ENCODE assay signal across 8 mouse cellular contexts in genomic region chr2:120976990-120977925, GRCm38 (mm10). TPM values are rescaled to one million over a fixed set of nuclear protein-coding genes. Genes with fewer than 3 reads are reported as not detected.
DNase-seq lines count a peak whose midpoint lies in the region; ATAC-seq and TF ChIP-seq lines count a peak whose summit lies in the region.

TSS of gene Tmem62 (plus strand) at chr2:120977017.

- dilution Hi-C loops in CH12.LX (cut with MboI; ENCODE audit: extremely low pct_ligation_motif_present, extremely low pct_unique_long_range_greater_than_20kb, low sequenced_read_pairs) = no loop called here

- H3K9ac ChIP-seq in CH12.LX (ENCODE audit: insufficient read depth, low read depth) = peak within 1 kb of the TSS; percentile 27
- H3K9ac ChIP-seq in heart, embryonic 13.5 days = peak within 1 kb of the TSS; percentile 91
- peak within 1 kb of the TSS; percentile 82 for H3K9ac ChIP-seq in kidney, postnatal 0 days (ENCODE audit: low read depth, low read length)
- peak within 1 kb of the TSS; percentile 90 for H3K9ac ChIP-seq in liver, embryonic 13.5 days
- H3K9ac ChIP-seq in stomach, embryonic 15.5 days = peak within 1 kb of the TSS; percentile 84

- peak within 1 kb of the TSS; percentile 95 for H3K4me2 ChIP-seq in CH12.LX (ENCODE audit: insufficient read depth, low read depth, poor library complexity, severe bottlenecking)
- H3K4me2 ChIP-seq in heart, embryonic 13.5 days = peak within 1 kb of the TSS; percentile 94
- H3K4me2 ChIP-seq in kidney, postnatal 0 days (ENCODE audit: low read length) = peak within 1 kb of the TSS; percentile 95
- H3K4me2 ChIP-seq in liver, embryonic 13.5 days = peak within 1 kb of the TSS; percentile 87
- H3K4me2 ChIP-seq in stomach, embryonic 15.5 days = peak within 1 kb of the TSS; percentile 96

- ATAC-seq in heart, embryonic 13.5 days (ENCODE audit: extremely low read depth, insufficient number of reproducible peaks, low FRiP score, low TSS enrichment) = peak; percentile 83
- peak; percentile 85 for ATAC-seq in kidney, postnatal 0 days (replicated peaks; ENCODE audit: low FRiP score, low read depth)
- ATAC-seq in liver, embryonic 13.5 days (ENCODE audit: low read depth) = peak; percentile 84
- peak; percentile 81 for ATAC-seq in stomach, embryonic 15.5 days (ENCODE audit: insufficient read depth, low FRiP score, low read depth)

- H3K36me3 ChIP-seq in CH12.LX (replicated peaks in 1 of 2; ENCODE audit: control insufficient read depth in 1 of 2, insufficient read depth in 1 of 2, low read length in 1 of 2) = peaks cover 0 to 2% of the 10 kb centered on the region in 2 experiments
- no peaks in the 10 kb centered on the region for H3K36me3 ChIP-seq in forebrain, embryonic 10.5 days (replicated peaks)
- H3K36me3 ChIP-seq in heart, embryonic 13.5 days = no peaks in the 10 kb centered on the region
- H3K36me3 ChIP-seq in kidney, postnatal 0 days (ENCODE audit: insufficient read depth, low read length) = no peaks in the 10 kb centered on the region
- H3K36me3 ChIP-seq in liver, embryonic 13.5 days = no peaks in the 10 kb centered on the region
- H3K36me3 ChIP-seq in stomach, embryonic 15.5 days = no peaks in the 10 kb centered on the region

- peak in 1 of 2 experiments; percentile 42; a peak in 2 of 4 replicates for TF ChIP-seq CTCF in CH12.LX (conservative IDR thresholded peaks at IDR 0.05 in 1 of 2, IDR thresholded peaks at IDR 0.05 in 1 of 2; ENCODE audit: low read depth in 2 of 2, low read length in 2 of 2)
- TF ChIP-seq CTCF in kidney, postnatal 0 days (IDR thresholded peaks at IDR 0.05; ENCODE audit: low read depth) = peak; percentile 54

- in situ Hi-C loops in CH12.LX (cut with MboI; ENCODE audit: low pct_ligation_motif_present, low pct_unique_long_range_greater_than_20kb, low sequenced_read_pairs) = no loop called here

- TF ChIP-seq POLR2A in CH12.LX (IDR thresholded peaks at IDR 0.05; ENCODE audit: low read depth, low read length) = peak; percentile 63

- TF ChIP-seq RAD21 in CH12.LX (IDR thresholded peaks at IDR 0.05; ENCODE audit: low read depth, low read length) = no peak

- no peak for TF ChIP-seq EP300 in CH12.LX (IDR thresholded peaks at IDR 0.05; ENCODE audit: low read length)

- peaks cover 0 to 13% of the 10 kb centered on the region in 2 experiments; a peak in 2 of 4 replicates for H3K4me1 ChIP-seq in CH12.LX (ENCODE audit: control insufficient read depth in 1 of 2, insufficient read depth in 2 of 2)
- H3K4me1 ChIP-seq in forebrain, embryonic 10.5 days = peaks cover 20% of the 10 kb centered on the region
- H3K4me1 ChIP-seq in heart, embryonic 13.5 days = peaks cover 3% of the 10 kb centered on the region; the same call in 1 of the 2 replicates
- no peaks in the 10 kb centered on the region for H3K4me1 ChIP-seq in kidney, postnatal 0 days (replicated peaks; ENCODE audit: insufficient read depth, low read length)
- peaks cover 37% of the 10 kb centered on the region for H3K4me1 ChIP-seq in liver, embryonic 13.5 days (replicated peaks)
- H3K4me1 ChIP-seq in stomach, embryonic 15.5 days = no peaks in the 10 kb centered on the region

- H3K27me3 ChIP-seq in CH12.LX (replicated peaks) = no peaks in the 10 kb centered on the region
- peaks cover 26% of the 10 kb centered on the region for H3K27me3 ChIP-seq in forebrain, embryonic 10.5 days (ENCODE audit: poor library complexity, severe bottlenecking)
- peaks cover 7% of the 10 kb centered on the region for H3K27me3 ChIP-seq in heart, embryonic 13.5 days (replicated peaks)
- no peaks in the 10 kb centered on the region for H3K27me3 ChIP-seq in kidney, postnatal 0 days (ENCODE audit: insufficient read depth, low read length)
- no peaks in the 10 kb centered on the region for H3K27me3 ChIP-seq in liver, embryonic 13.5 days
- no peaks in the 10 kb centered on the region for H3K27me3 ChIP-seq in stomach, embryonic 15.5 days (replicated peaks)

- WGBS in forebrain, embryonic 10.5 days = 1% methylated on average over 71 of the region's 71 CpGs
- WGBS in heart, embryonic 13.5 days = under 1% methylated on average over 68 of the region's 71 CpGs
- 2% methylated on average over 60 of the region's 71 CpGs for WGBS in kidney, postnatal 0 days
- 2% methylated on average over 63 of the region's 71 CpGs for WGBS in liver, embryonic 13.5 days (ENCODE audit: insufficient replicate concordance)
- WGBS in stomach, embryonic 15.5 days = 1% methylated on average over 63 of the region's 71 CpGs

- H3K9me3 ChIP-seq in CH12.LX (replicated peaks; ENCODE audit: low read length) = no peaks in the 10 kb centered on the region
- no peaks in the 10 kb centered on the region for H3K9me3 ChIP-seq in forebrain, embryonic 10.5 days
- H3K9me3 ChIP-seq in heart, embryonic 13.5 days = no peaks in the 10 kb centered on the region
- no peaks in the 10 kb centered on the region for H3K9me3 ChIP-seq in kidney, postnatal 0 days (replicated peaks; ENCODE audit: low read length)
- H3K9me3 ChIP-seq in liver, embryonic 13.5 days (replicated peaks) = no peaks in the 10 kb centered on the region
- no peaks in the 10 kb centered on the region for H3K9me3 ChIP-seq in stomach, embryonic 15.5 days

- peak within 1 kb of the TSS; percentile 65 for H3K27ac ChIP-seq in CH12.LX (ENCODE audit: insufficient read depth, low read depth)
- peak within 1 kb of the TSS; percentile 89 for H3K27ac ChIP-seq in forebrain, embryonic 10.5 days
- H3K27ac ChIP-seq in heart, embryonic 13.5 days (replicated peaks) = peak within 1 kb of the TSS; percentile 68
- peak within 1 kb of the TSS; percentile 83 for H3K27ac ChIP-seq in kidney, postnatal 0 days
- H3K27ac ChIP-seq in liver, embryonic 13.5 days = peak within 1 kb of the TSS; percentile 99
- peak within 1 kb of the TSS; percentile 79 for H3K27ac ChIP-seq in stomach, embryonic 15.5 days

- DNase-seq in CH12.LX (ENCODE audit: extremely low read depth) = no peak
- peak; percentile 60 for DNase-seq in c-Kit-negative CD71-positive TER-119-positive erythroid progenitor cells, embryonic 14.5 days (ENCODE audit: low read depth, low spot score)
- DNase-seq in forebrain, embryonic 10.5 days (ENCODE audit: extremely low spot score, low spot score) = peak; percentile 60
- peak; percentile 66 for DNase-seq in kidney, postnatal 0 days (ENCODE audit: low spot score)
- peak; percentile 67 for DNase-seq in liver, embryonic 13.5 days
- peak; percentile 68 to 74 for DNase-seq in natural killer cell, adult 2 months (ENCODE audit: low spot score in 2 of 2)

- peaks cover 5% of the 10 kb centered on the region; the same call in 1 of the 2 replicates for H3K79me2 ChIP-seq in CH12.LX (replicated peaks; ENCODE audit: control insufficient read depth, extremely low read depth, insufficient read depth, poor library complexity, severe bottlenecking)

- H3K4me3 ChIP-seq in CH12.LX (replicated peaks in 1 of 3; ENCODE audit: low read depth in 2 of 3, low read length in 2 of 3, poor library complexity in 1 of 3) = peak within 1 kb of the TSS; percentile 68 to 78 (median 70)
- peak within 1 kb of the TSS; percentile 89 for H3K4me3 ChIP-seq in forebrain, embryonic 10.5 days
- peak within 1 kb of the TSS; percentile 84 for H3K4me3 ChIP-seq in heart, embryonic 13.5 days
- H3K4me3 ChIP-seq in kidney, postnatal 0 days (replicated peaks; ENCODE audit: low read depth, low read length) = peak within 1 kb of the TSS; percentile 61
- H3K4me3 ChIP-seq in liver, embryonic 13.5 days (replicated peaks) = peak within 1 kb of the TSS; percentile 78
- H3K4me3 ChIP-seq in stomach, embryonic 15.5 days (replicated peaks) = peak within 1 kb of the TSS; percentile 74

TF ChIP-seq in CH12.LX, 34 proteins besides CTCF, POLR2A, EP300 and RAD21:
- TF ChIP-seq JUND (conservative IDR thresholded peaks at IDR 0.05; ENCODE audit: low read depth, low read length) (no peak), MXI1 (IDR thresholded peaks at IDR 0.05; ENCODE audit: low read depth, low read length) (peak; percentile 9; the same call in 1 of the 2 replicates), KAT2A (IDR thresholded peaks at IDR 0.05; ENCODE audit: insufficient replicate concordance, low read length) (0 out of 2 replicates have a peak, but pooled peaks have one; percentile 10), HCFC1 (IDR thresholded peaks at IDR 0.05; ENCODE audit: low read depth, low read length) (peak; percentile 53), TCF12 (IDR thresholded peaks at IDR 0.05; ENCODE audit: low read depth, low read length) (peak; percentile 55), NELFE (IDR thresholded peaks at IDR 0.05; ENCODE audit: low read depth, low read length) (peak; percentile 55), ZC3H11A (IDR thresholded peaks at IDR 0.05; ENCODE audit: low read depth, low read length) (no peak), JUN (IDR thresholded peaks at IDR 0.05; ENCODE audit: insufficient read depth, low read depth, low read length) (no peak), ELF1 (IDR thresholded peaks at IDR 0.05; ENCODE audit: low read depth, low read length) (peak; percentile 79), MAFK (IDR thresholded peaks at IDR 0.05; ENCODE audit: insufficient replicate concordance, low read length) (no peak), PAX5 (IDR thresholded peaks at IDR 0.05; ENCODE audit: low read length) (no peak), IRF4 (IDR thresholded peaks at IDR 0.05; ENCODE audit: low read depth, low read length) (no peak; the same call in 1 of the 2 replicates), UBTF (IDR thresholded peaks at IDR 0.05; ENCODE audit: low read depth, low read length) (peak; percentile 97), NRF1 (IDR thresholded peaks at IDR 0.05; ENCODE audit: low read depth, low read length) (0 out of 2 replicates have a peak, but pooled peaks have one; percentile 19), USF2 (conservative IDR thresholded peaks at IDR 0.05; ENCODE audit: low read depth, low read length) (no peak), MEF2A (IDR thresholded peaks at IDR 0.05; ENCODE audit: borderline replicate concordance, low read depth, low read length) (0 out of 2 replicates have a peak, but pooled peaks have one; percentile 16), MAX (IDR thresholded peaks at IDR 0.05; ENCODE audit: low read length) (0 out of 2 replicates have a peak, but pooled peaks have one; percentile 38)

RNA-seq across cellular contexts. Expression of gene Tmem62, which starts in this region (rescaled TPM):
- total RNA-seq in CH12.LX (2012; rRNA removed) (4.4 and 5.2 TPM in 2 replicates), CH12.LX (2014; rRNA removed) (4.4 and 4.9 TPM in 2 replicates)
- 2.9 and 5.3 TPM in 2 replicates for polyA plus RNA-seq in CH12.LX (2012; ENCODE audit: insufficient read length, low read depth)
- 2.0 and 3.3 TPM in 2 replicates for polyA plus RNA-seq in forebrain, embryonic 10.5 days (2016; fragmentation: Nextera tagmentation; extraction: Ambion mirVana)
- polyA plus RNA-seq in heart, embryonic 13.5 days (2015; fragmentation: Nextera tagmentation; extraction: Ambion mirVana) = 1.9 and 2.3 TPM in 2 replicates
- polyA plus RNA-seq in kidney, postnatal 0 days (2015; fragmentation: Nextera tagmentation; extraction: Ambion mirVana) = 6.1 and 6.9 TPM in 2 replicates
- 1.9 and 2.3 TPM in 2 replicates for polyA plus RNA-seq in liver, embryonic 13.5 days (2015; fragmentation: Nextera tagmentation; extraction: Ambion mirVana)
- polyA plus RNA-seq in stomach, embryonic 15.5 days (2015; fragmentation: Nextera tagmentation; extraction: Ambion mirVana) = 3.5 and 4.9 TPM in 2 replicates

Comparison
In these comparisons a context has a peak if more than half of its experiments do, and no peak if none do; other contexts are left out.
1. H3K9ac ChIP-seq: peak in every context shown above with its lines; median percentile 91 in heart, embryonic 13.5 days; 90 in liver, embryonic 13.5 days; 84 in stomach, embryonic 15.5 days; 82 in kidney, postnatal 0 days; 27 in CH12.LX.